Mouse (Mus musculus): ENCODE measurements around the gene Gm21897.

GRCm38 (mm10) chr16:15272291-15272690 is 45.0 kb upstream of the Gm21897 start:
- TF ChIP-seq CTCF (IDR thresholded peaks at IDR 0.05; ENCODE audit: low read depth) (no peak), EP300 (IDR thresholded peaks at IDR 0.05; ENCODE audit: low read depth) (no peak)

Measured in liver, embryonic 14.5 days (tissue).